Mouse (Mus musculus): ENCODE results near the gene Alkbh4.

GRCm38 (mm10) chr5:136167296-136167695, 31.4 kb downstream of the Alkbh4 start:
- no peak for TF ChIP-seq POLR2A (IDR thresholded peaks at IDR 0.05; ENCODE audit: low read depth, low read length)
- no peak for TF ChIP-seq CTCF (IDR thresholded peaks at IDR 0.05; ENCODE audit: extremely low read depth, insufficient read depth, insufficient read length, insufficient replicate concordance)

Data from spleen, adult 2 months (tissue).